Mouse (Mus musculus) intestine, embryonic 14.5 days (tissue): ENCODE measurements around the gene Slc28a1. TPM values are rescaled to one million over a fixed set of nuclear protein-coding genes. Genes with fewer than 3 reads are reported as not detected.
"Not testable (repeated sequence)": the region's sequence is repeated elsewhere in the genome, so short reads cannot be mapped to it uniquely, and the experiment has no call there.

ENCODE experiments used
- ATAC-seq: fragments of 200-750 bp; cut with Nextera tagmentation; replicated peaks from 2 replicates; pipeline ENCODE4 v1.8.0; 2017; ENCODE audit warnings: low read depth, moderate number of reproducible peaks, moderate TSS enrichment, moderate library complexity; ENCODE audit not compliant: low FRiP score, low TSS enrichment
- DNase-seq: peaks from one replicate; pipeline ENCODE4 v3.0.0-alpha.2; 2018; ENCODE audit warnings: low spot score
- H3K27ac ChIP-seq: fragments of 300-500 bp; sonication (generic); 2 replicates; pipeline ENCODE4 v1.5.1; 2014; ENCODE audit warnings: low read depth, mild to moderate bottlenecking, control low read depth
- H3K27me3 ChIP-seq: fragments of 300-500 bp; sonication (generic); replicated peaks from 2 replicates; pipeline ENCODE4 v1.6.1; 2014; ENCODE audit warnings: low read length, control low read depth; ENCODE audit not compliant: control insufficient read depth, insufficient read depth
- H3K36me3 ChIP-seq: fragments of 300-500 bp; sonication (generic); 2 replicates; pipeline ENCODE4 v1.6.1; 2014; ENCODE audit warnings: low read length, control low read depth; ENCODE audit not compliant: control insufficient read depth, insufficient read depth
- H3K4me1 ChIP-seq: fragments of 300-500 bp; sonication (generic); replicated peaks from 2 replicates; pipeline ENCODE4 v1.6.1; 2014; ENCODE audit warnings: low read length, control low read depth, mixed read lengths; ENCODE audit not compliant: control insufficient read depth, insufficient read depth
- H3K4me2 ChIP-seq: fragments of 300-500 bp; sonication (generic); 2 replicates; pipeline ENCODE4 v1.6.1; 2014; ENCODE audit warnings: low read length
- H3K4me3 ChIP-seq: fragments of 300-500 bp; sonication (generic); 2 replicates; pipeline ENCODE4 v1.5.1; 2014; ENCODE audit warnings: low read depth, low read length, control low read depth, mixed read lengths
- H3K9ac ChIP-seq: fragments of 300-500 bp; sonication (generic); 2 replicates; pipeline ENCODE4 v1.6.1; 2014; ENCODE audit warnings: mild to moderate bottlenecking, low read length
- H3K9me3 ChIP-seq: fragments of 300-500 bp; sonication (generic); 2 replicates; pipeline ENCODE4 v1.6.1; 2016; ENCODE audit warnings: low read length, control low read depth; ENCODE audit not compliant: control insufficient read depth
- WGBS: fragments of 180-500 bp; shearing (Covaris S2); extraction: QIAGEN DNeasy Blood & Tissue Kit; methylation state at CpG from one replicate; pipeline ENCODE4 v1.1.7; 2014; 5-methylcytosine and 5-hydroxymethylcytosine counted together
- polyA plus RNA-seq: library from polyadenylated mRNA; unstranded; fragments of >200 nt; fragmentation: Nextera tagmentation; extraction: Ambion mirVana; gene quantifications from 2 replicates; pipeline ENCODE4 v1.2.1, GENCODE M21; 2014

The Slc28a1 gene
- polyA plus RNA-seq, 1 experiment from 2014 or later = 1.1 TPM

DNA sequence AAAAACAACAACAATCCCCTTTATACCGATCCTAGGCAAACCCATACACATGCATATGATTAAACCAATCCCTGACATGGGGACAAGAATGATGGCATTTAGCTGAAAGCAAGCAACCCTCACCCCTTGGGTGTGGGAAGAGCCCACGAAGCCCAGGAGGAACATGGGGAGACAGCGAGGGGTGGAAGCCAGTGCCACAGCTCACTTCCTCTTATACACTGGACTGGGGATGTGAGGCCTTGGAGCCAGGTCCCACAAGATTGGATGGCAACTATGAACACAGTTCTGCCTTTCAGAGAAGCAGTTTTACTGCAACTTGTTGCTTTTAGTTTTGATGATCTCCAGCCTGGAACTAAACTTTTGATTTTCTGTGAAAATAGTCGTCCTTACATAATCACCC lies 85.2 kb downstream of the Slc28a1 start:
- 69% methylated on average over 4 of the region's 4 CpGs for WGBS
- Histone ChIP-seq H3K4me2 (no peak overlapping the region), H3K4me3 (no peak overlapping the region), H3K27ac (no peak overlapping the region), H3K9ac (no peak overlapping the region), H3K36me3 (no peaks in the 10 kb centered on the region), H3K4me1 (peaks cover 10% of the 10 kb centered on the region; the same call in 1 of the 2 replicates), H3K27me3 (no peaks in the 10 kb centered on the region), H3K9me3 (no peaks in the 10 kb centered on the region)
- ATAC-seq (no peak), DNase-seq (no peak)

DNA sequence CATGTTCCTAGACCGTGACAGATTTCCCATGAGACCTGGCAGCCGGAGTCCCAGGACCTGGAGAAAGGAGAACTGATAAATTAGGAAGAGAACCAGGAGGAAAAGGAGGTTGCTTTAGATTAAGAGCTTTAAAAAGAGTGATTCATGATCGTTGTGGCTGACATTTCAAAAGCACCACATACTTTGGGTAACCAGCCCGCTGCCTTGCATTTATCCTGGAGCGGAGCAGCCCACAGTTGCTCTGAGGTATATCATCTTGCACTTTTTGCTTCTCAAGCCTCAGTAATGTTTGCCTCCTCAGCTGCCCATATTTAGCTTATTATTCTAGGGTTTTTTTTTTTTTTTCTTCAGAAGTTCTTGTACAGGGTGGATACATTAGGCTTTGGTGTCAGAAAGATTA lies 87.8 kb downstream of the Slc28a1 start:
- H3K4me1 ChIP-seq = peaks cover 5% of the 10 kb centered on the region; the same call in 1 of the 2 replicates
- H3K9ac ChIP-seq = no peak overlapping the region
- no peaks in the 10 kb centered on the region for H3K27me3 ChIP-seq
- ATAC-seq (no peak), DNase-seq (no peak)
- H3K27ac ChIP-seq = no peak overlapping the region
- no peaks in the 10 kb centered on the region for H3K9me3 ChIP-seq
- H3K36me3 ChIP-seq = no peaks in the 10 kb centered on the region
- H3K4me3 ChIP-seq = no peak overlapping the region
- WGBS = 58% methylated on average over 5 of the region's 5 CpGs
- H3K4me2 ChIP-seq = no peak overlapping the region

- not testable (repeated sequence) for H3K27me3 ChIP-seq, H3K4me1 ChIP-seq, H3K9me3 ChIP-seq, DNase-seq, H3K4me2 ChIP-seq, H3K9ac ChIP-seq, H3K36me3 ChIP-seq, H3K4me3 ChIP-seq, ATAC-seq, H3K27ac ChIP-seq
- 88% methylated on average over 10 of the region's 10 CpGs for WGBS
Measured at GRCm38 (mm10) chr7:81203576-81203975, 89.0 kb downstream of the Slc28a1 start.

DNA sequence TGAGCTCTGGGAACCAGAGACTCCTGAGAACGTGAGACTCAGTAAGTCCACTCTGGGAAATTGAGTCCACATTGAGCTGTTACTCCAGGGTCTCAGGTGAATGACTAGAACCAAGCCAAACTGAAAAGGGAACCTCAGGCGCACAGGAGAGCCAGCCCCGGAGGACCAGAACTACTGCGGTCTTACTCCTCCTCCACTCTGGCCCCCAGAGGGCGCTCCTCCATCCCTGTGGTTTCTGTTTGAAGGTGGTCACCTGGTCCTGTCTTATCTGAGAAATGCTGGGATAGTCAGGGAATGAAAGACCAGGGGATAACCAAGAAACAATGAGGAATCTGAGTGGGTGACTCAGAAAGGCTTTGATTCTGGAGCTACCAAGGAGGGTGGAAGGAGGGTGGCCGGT lies 94.3 kb downstream of the Slc28a1 start:
- peak; percentile 76 for DNase-seq

GRCm38 (mm10) chr7:81209979-81210685 lies 95.5 kb downstream of the Slc28a1 start:
- no peaks in the 10 kb centered on the region for H3K9me3 ChIP-seq
- no peak overlapping the region for H3K4me3 ChIP-seq
- DNase-seq (no peak), ATAC-seq (no peak)
- H3K36me3 ChIP-seq = no peaks in the 10 kb centered on the region
- H3K4me1 ChIP-seq = peaks cover 12% of the 10 kb centered on the region; the same call in 1 of the 2 replicates
- no peak overlapping the region for H3K4me2 ChIP-seq
- H3K9ac ChIP-seq = no peak overlapping the region
- WGBS = 44% methylated on average over 12 of the region's 12 CpGs
- H3K27me3 ChIP-seq = peaks cover 37% of the 10 kb centered on the region
- no peak overlapping the region for H3K27ac ChIP-seq

More for the DNA sequence above, 94.3 kb downstream of the Slc28a1 start:
- no peak overlapping the region for H3K9ac ChIP-seq
- H3K4me3 ChIP-seq = no peak overlapping the region
- H3K36me3 ChIP-seq = no peaks in the 10 kb centered on the region
- peaks cover 8% of the 10 kb centered on the region; the same call in 1 of the 2 replicates for H3K4me1 ChIP-seq
- peaks cover 29% of the 10 kb centered on the region for H3K27me3 ChIP-seq
- H3K9me3 ChIP-seq = no peaks in the 10 kb centered on the region
- 18% methylated on average over 6 of the region's 6 CpGs for WGBS
- H3K4me2 ChIP-seq = no peak overlapping the region
- ATAC-seq = no peak
- no peak overlapping the region for H3K27ac ChIP-seq

GRCm38 (mm10) chr7:81211760-81212159 lies 97.2 kb downstream of the Slc28a1 start:
- peak overlapping the region; percentile 47; the same call in 1 of the 2 replicates for H3K4me3 ChIP-seq
- peaks cover 52% of the 10 kb centered on the region for H3K27me3 ChIP-seq
- H3K4me1 ChIP-seq = peaks cover 12% of the 10 kb centered on the region; the same call in 1 of the 2 replicates
- peak overlapping the region; percentile 67 for H3K4me2 ChIP-seq
- ATAC-seq (no peak), DNase-seq (no peak)
- H3K9ac ChIP-seq = no peak overlapping the region
- H3K36me3 ChIP-seq = no peaks in the 10 kb centered on the region
- 11% methylated on average over 8 of the region's 8 CpGs for WGBS
- no peak overlapping the region for H3K27ac ChIP-seq
- no peaks in the 10 kb centered on the region for H3K9me3 ChIP-seq

- 1% methylated on average over 22 of the region's 22 CpGs for WGBS
- peaks cover 52% of the 10 kb centered on the region for H3K27me3 ChIP-seq
- H3K9ac ChIP-seq = peak overlapping the region; percentile 31
- peak overlapping the region; percentile 47 for H3K4me3 ChIP-seq
- no peaks in the 10 kb centered on the region for H3K36me3 ChIP-seq
- DNase-seq = peak; percentile 80
- H3K9me3 ChIP-seq = no peaks in the 10 kb centered on the region
- H3K27ac ChIP-seq = peak overlapping the region; percentile 57; the same call in 1 of the 2 replicates
- peaks cover 12% of the 10 kb centered on the region; the same call in 1 of the 2 replicates for H3K4me1 ChIP-seq
- peak overlapping the region; percentile 67 for H3K4me2 ChIP-seq
- peak; percentile 61 for ATAC-seq
Measured at GRCm38 (mm10) chr7:81212261-81212681, 97.7 kb downstream of the Slc28a1 start.

- no peaks in the 10 kb centered on the region for H3K9me3 ChIP-seq
- ATAC-seq = peak; percentile 80
- H3K4me3 ChIP-seq = peak overlapping the region; percentile 47
- no peaks in the 10 kb centered on the region for H3K36me3 ChIP-seq
- H3K4me1 ChIP-seq = peaks cover 12% of the 10 kb centered on the region; the same call in 1 of the 2 replicates
- peaks cover 52% of the 10 kb centered on the region for H3K27me3 ChIP-seq
- peak overlapping the region; percentile 57; the same call in 1 of the 2 replicates for H3K27ac ChIP-seq
- peak overlapping the region; percentile 37 for H3K9ac ChIP-seq
- peak; percentile 95 for DNase-seq
- WGBS = under 1% methylated on average over 57 of the region's 57 CpGs
- peak overlapping the region; percentile 67 for H3K4me2 ChIP-seq
Measured at GRCm38 (mm10) chr7:81212697-81213346, 98.2 kb downstream of the Slc28a1 start.
